Mouse (Mus musculus): ENCODE results near the gene Muc4. TPM values are rescaled to one million over a fixed set of nuclear protein-coding genes. Genes with fewer than 3 reads are reported as not detected.

Gene Muc4
- polyA plus RNA-seq, 1 experiment from 2014 or later, result 8.8 TPM

DNA sequence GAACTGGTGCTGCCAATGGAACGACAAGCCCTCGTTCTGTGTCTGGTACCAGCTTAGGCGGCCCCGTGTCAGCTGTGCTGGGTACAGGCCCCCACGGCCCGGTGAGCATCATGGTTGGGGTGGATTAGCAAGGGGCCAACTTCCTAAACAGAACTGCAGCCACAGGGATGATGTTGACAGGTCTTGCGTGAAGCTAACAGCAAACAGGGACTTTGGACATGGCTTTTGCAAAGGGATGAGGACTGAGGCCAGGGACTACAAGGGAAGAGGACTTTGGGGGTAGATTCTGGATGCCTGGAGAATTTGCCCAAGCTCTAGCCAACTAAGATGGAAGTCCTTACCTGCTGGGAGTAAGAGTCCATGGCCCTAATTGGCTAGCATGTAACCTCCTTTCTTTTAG lies 31.2 kb downstream of the Muc4 start:
- no peak for ATAC-seq (ENCODE audit: insufficient number of reproducible peaks, insufficient read depth, low FRiP score, low read depth)
- no peak overlapping the region for H3K27ac ChIP-seq (ENCODE audit: low read length)
- H3K36me3 ChIP-seq (ENCODE audit: control insufficient read depth, insufficient read depth, low read length), result no peaks in the 10 kb centered on the region
- no peak overlapping the region for H3K4me2 ChIP-seq (replicated peaks; ENCODE audit: low read depth, low read length)
- WGBS, result 94% methylated on average over 7 of the region's 7 CpGs
- H3K9me3 ChIP-seq (ENCODE audit: control insufficient read depth, low read depth, low read length), result no peaks in the 10 kb centered on the region
- no peak overlapping the region for H3K4me3 ChIP-seq (ENCODE audit: low read depth, low read length)
- no peaks in the 10 kb centered on the region for H3K4me1 ChIP-seq (ENCODE audit: control insufficient read depth, insufficient read depth, low read length)
- no peak overlapping the region for H3K9ac ChIP-seq (replicated peaks; ENCODE audit: low read depth, low read length)
- H3K27me3 ChIP-seq (ENCODE audit: control insufficient read depth, insufficient read depth, low read length), result no peaks in the 10 kb centered on the region

GRCm38 (mm10) chr16:32776676-32777075 lies 41.0 kb downstream of the Muc4 start:
- no peaks in the 10 kb centered on the region for H3K9me3 ChIP-seq (ENCODE audit: control insufficient read depth, low read depth, low read length)
- H3K27ac ChIP-seq (ENCODE audit: low read length), result no peak overlapping the region
- H3K4me1 ChIP-seq (ENCODE audit: control insufficient read depth, insufficient read depth, low read length), result no peaks in the 10 kb centered on the region
- H3K27me3 ChIP-seq (ENCODE audit: control insufficient read depth, insufficient read depth, low read length), result no peaks in the 10 kb centered on the region
- no peaks in the 10 kb centered on the region for H3K36me3 ChIP-seq (ENCODE audit: control insufficient read depth, insufficient read depth, low read length)
- no peak overlapping the region for H3K4me2 ChIP-seq (replicated peaks; ENCODE audit: low read depth, low read length)
- 79% methylated on average over 10 of the region's 10 CpGs for WGBS
- H3K9ac ChIP-seq (replicated peaks; ENCODE audit: low read depth, low read length), result no peak overlapping the region
- ATAC-seq (ENCODE audit: insufficient number of reproducible peaks, insufficient read depth, low FRiP score, low read depth), result no peak
- H3K4me3 ChIP-seq (ENCODE audit: low read depth, low read length), result no peak overlapping the region

DNA sequence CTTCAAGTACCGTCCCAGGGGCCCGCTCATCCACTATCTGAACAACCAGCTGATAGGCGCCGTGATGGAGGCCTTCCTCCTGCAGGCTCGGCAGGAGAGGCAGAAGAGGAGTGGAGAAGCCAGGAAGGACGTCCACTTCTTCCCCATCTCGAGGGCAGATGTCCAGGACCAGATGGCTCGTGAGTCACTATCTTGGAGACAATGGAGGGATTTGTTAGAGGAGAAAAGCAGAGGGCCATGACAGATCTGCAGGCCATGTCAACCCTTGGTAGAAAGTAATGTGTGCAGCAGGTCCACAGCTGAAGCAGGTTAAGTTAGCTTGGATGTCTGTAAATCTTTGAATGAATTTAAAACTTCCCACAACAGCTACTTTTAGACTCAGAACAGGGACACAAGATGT lies 43.3 kb downstream of the Muc4 start:
- no peaks in the 10 kb centered on the region for H3K36me3 ChIP-seq (ENCODE audit: control insufficient read depth, insufficient read depth, low read length)
- no peak overlapping the region for H3K4me2 ChIP-seq (replicated peaks; ENCODE audit: low read depth, low read length)
- no peak overlapping the region for H3K9ac ChIP-seq (replicated peaks; ENCODE audit: low read depth, low read length)
- no peak overlapping the region for H3K4me3 ChIP-seq (ENCODE audit: low read depth, low read length)
- no peaks in the 10 kb centered on the region for H3K27me3 ChIP-seq (ENCODE audit: control insufficient read depth, insufficient read depth, low read length)
- H3K9me3 ChIP-seq (ENCODE audit: control insufficient read depth, low read depth, low read length), result no peaks in the 10 kb centered on the region
- H3K4me1 ChIP-seq (ENCODE audit: control insufficient read depth, insufficient read depth, low read length), result no peaks in the 10 kb centered on the region
- ATAC-seq (ENCODE audit: insufficient number of reproducible peaks, insufficient read depth, low FRiP score, low read depth), result no peak
- no peak overlapping the region for H3K27ac ChIP-seq (ENCODE audit: low read length)
- WGBS, result 54% methylated on average over 8 of the region's 8 CpGs

GRCm38 (mm10) chr16:32783324-32784062 lies 47.8 kb downstream of the Muc4 start:
- no peaks in the 10 kb centered on the region for H3K27me3 ChIP-seq (ENCODE audit: control insufficient read depth, insufficient read depth, low read length)
- no peak overlapping the region for H3K9ac ChIP-seq (replicated peaks; ENCODE audit: low read depth, low read length)
- no peak for ATAC-seq (ENCODE audit: insufficient number of reproducible peaks, insufficient read depth, low FRiP score, low read depth)
- no peak overlapping the region for H3K4me2 ChIP-seq (replicated peaks; ENCODE audit: low read depth, low read length)
- 39% methylated on average over 5 of the region's 5 CpGs for WGBS
- no peaks in the 10 kb centered on the region for H3K9me3 ChIP-seq (ENCODE audit: control insufficient read depth, low read depth, low read length)
- H3K4me1 ChIP-seq (ENCODE audit: control insufficient read depth, insufficient read depth, low read length), result no peaks in the 10 kb centered on the region
- H3K36me3 ChIP-seq (ENCODE audit: control insufficient read depth, insufficient read depth, low read length), result no peaks in the 10 kb centered on the region
- H3K27ac ChIP-seq (ENCODE audit: low read length), result no peak overlapping the region
- H3K4me3 ChIP-seq (ENCODE audit: low read depth, low read length), result no peak overlapping the region

- Histone ChIP-seq H3K9me3 (ENCODE audit: control insufficient read depth, low read depth, low read length) (no peaks in the 10 kb centered on the region), H3K9ac (replicated peaks; ENCODE audit: low read depth, low read length) (no peak overlapping the region), H3K36me3 (ENCODE audit: control insufficient read depth, insufficient read depth, low read length) (no peaks in the 10 kb centered on the region), H3K27me3 (ENCODE audit: control insufficient read depth, insufficient read depth, low read length) (no peaks in the 10 kb centered on the region), H3K4me2 (replicated peaks; ENCODE audit: low read depth, low read length) (no peak overlapping the region), H3K4me1 (ENCODE audit: control insufficient read depth, insufficient read depth, low read length) (no peaks in the 10 kb centered on the region), H3K27ac (ENCODE audit: low read length) (no peak overlapping the region), H3K4me3 (ENCODE audit: low read depth, low read length) (no peak overlapping the region)
- WGBS, result 75% methylated on average over 13 of the region's 13 CpGs
- no peak for ATAC-seq (ENCODE audit: insufficient number of reproducible peaks, insufficient read depth, low FRiP score, low read depth)
Observed at GRCm38 (mm10) chr16:32784840-32785239, 49.2 kb downstream of the Muc4 start.

DNA sequence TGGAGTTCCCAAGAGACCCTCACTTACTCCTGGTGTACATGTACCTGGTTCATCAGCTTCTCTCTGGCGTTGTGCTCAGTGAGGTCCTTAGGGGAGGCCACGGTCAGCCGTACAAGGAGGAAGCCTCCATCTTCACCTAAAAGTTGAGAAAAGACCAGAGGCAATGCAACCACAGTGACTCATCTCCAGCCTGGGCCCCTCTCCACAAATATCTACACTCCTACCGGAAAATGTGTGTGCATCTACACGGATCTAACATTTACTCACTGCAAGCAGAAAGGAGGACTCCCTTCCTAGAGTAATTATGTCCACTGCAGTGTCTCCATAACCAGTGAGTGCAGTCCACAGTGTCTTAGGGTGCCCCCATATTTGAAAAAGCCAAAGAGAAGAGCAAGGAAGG lies 54.4 kb downstream of the Muc4 start:
- 90% methylated on average over 5 of the region's 5 CpGs for WGBS
- Histone ChIP-seq H3K4me1 (ENCODE audit: control insufficient read depth, insufficient read depth, low read length) (no peaks in the 10 kb centered on the region), H3K36me3 (ENCODE audit: control insufficient read depth, insufficient read depth, low read length) (no peaks in the 10 kb centered on the region), H3K4me2 (replicated peaks; ENCODE audit: low read depth, low read length) (no peak overlapping the region), H3K9ac (replicated peaks; ENCODE audit: low read depth, low read length) (no peak overlapping the region), H3K9me3 (ENCODE audit: control insufficient read depth, low read depth, low read length) (no peaks in the 10 kb centered on the region), H3K4me3 (ENCODE audit: low read depth, low read length) (no peak overlapping the region), H3K27ac (ENCODE audit: low read length) (no peak overlapping the region), H3K27me3 (ENCODE audit: control insufficient read depth, insufficient read depth, low read length) (no peaks in the 10 kb centered on the region)
- no peak for ATAC-seq (ENCODE audit: insufficient number of reproducible peaks, insufficient read depth, low FRiP score, low read depth)

- Histone ChIP-seq H3K36me3 (ENCODE audit: control insufficient read depth, insufficient read depth, low read length) (no peaks in the 10 kb centered on the region), H3K9ac (replicated peaks; ENCODE audit: low read depth, low read length) (no peak overlapping the region), H3K27me3 (ENCODE audit: control insufficient read depth, insufficient read depth, low read length) (no peaks in the 10 kb centered on the region), H3K4me1 (ENCODE audit: control insufficient read depth, insufficient read depth, low read length) (no peaks in the 10 kb centered on the region), H3K9me3 (ENCODE audit: control insufficient read depth, low read depth, low read length) (no peaks in the 10 kb centered on the region), H3K4me3 (ENCODE audit: low read depth, low read length) (no peak overlapping the region), H3K4me2 (replicated peaks; ENCODE audit: low read depth, low read length) (no peak overlapping the region), H3K27ac (ENCODE audit: low read length) (no peak overlapping the region)
- 78% methylated on average over 1 of the region's 1 CpGs for WGBS
- ATAC-seq (ENCODE audit: insufficient number of reproducible peaks, insufficient read depth, low FRiP score, low read depth), result no peak
Observed at GRCm38 (mm10) chr16:32795177-32795576, 59.5 kb downstream of the Muc4 start.

DNA sequence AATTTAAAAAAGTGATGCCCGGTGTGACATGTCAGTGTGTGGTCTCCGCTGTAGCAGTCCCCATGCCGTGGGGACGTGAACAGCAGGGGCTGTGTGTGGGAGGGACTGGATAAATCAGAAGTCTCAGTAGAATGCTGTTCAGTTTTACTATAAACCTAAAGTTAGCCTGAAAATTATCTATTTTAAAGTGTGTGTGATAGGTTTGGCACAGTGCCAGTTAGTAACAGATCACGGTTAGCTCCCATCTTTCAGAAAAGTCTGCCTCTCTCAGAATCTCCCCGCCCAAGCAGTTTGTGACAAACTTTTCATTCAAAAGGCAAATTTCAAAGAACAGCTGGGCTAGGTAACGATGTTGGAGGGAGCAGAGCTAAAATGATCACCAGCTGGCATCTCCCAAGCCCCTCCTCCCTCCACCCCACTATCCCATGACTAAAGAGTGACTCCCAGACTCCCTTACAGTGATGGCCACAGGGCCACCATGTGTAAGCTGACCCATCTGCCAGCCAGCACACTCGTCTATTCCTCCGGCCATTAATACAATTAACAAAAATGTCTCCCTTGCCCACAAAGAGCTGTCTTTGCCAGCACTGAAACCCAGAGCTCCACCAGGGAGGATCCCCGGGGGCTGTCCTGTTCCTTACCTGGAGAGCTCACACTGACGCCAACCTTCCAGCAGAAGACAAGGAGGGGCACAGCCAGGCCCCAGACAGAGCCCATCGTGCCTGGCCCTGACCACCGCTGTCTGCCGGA lies 61.2 kb downstream of the Muc4 start:
- Histone ChIP-seq H3K4me2 (replicated peaks; ENCODE audit: low read depth, low read length) (no peak overlapping the region), H3K9ac (replicated peaks; ENCODE audit: low read depth, low read length) (no peak overlapping the region), H3K4me3 (ENCODE audit: low read depth, low read length) (no peak overlapping the region), H3K36me3 (ENCODE audit: control insufficient read depth, insufficient read depth, low read length) (no peaks in the 10 kb centered on the region), H3K27ac (ENCODE audit: low read length) (no peak overlapping the region), H3K9me3 (ENCODE audit: control insufficient read depth, low read depth, low read length) (no peaks in the 10 kb centered on the region), H3K4me1 (ENCODE audit: control insufficient read depth, insufficient read depth, low read length) (no peaks in the 10 kb centered on the region), H3K27me3 (ENCODE audit: control insufficient read depth, insufficient read depth, low read length) (no peaks in the 10 kb centered on the region)
- WGBS, result 58% methylated on average over 14 of the region's 14 CpGs
- ATAC-seq (ENCODE audit: insufficient number of reproducible peaks, insufficient read depth, low FRiP score, low read depth), result no peak

- Histone ChIP-seq H3K9me3 (ENCODE audit: control insufficient read depth, low read depth, low read length) (no peaks in the 10 kb centered on the region), H3K36me3 (ENCODE audit: control insufficient read depth, insufficient read depth, low read length) (no peaks in the 10 kb centered on the region), H3K4me3 (ENCODE audit: low read depth, low read length) (no peak within 1 kb of the TSS), H3K4me2 (replicated peaks; ENCODE audit: low read depth, low read length) (no peak within 1 kb of the TSS), H3K27ac (ENCODE audit: low read length) (no peak within 1 kb of the TSS), H3K9ac (replicated peaks; ENCODE audit: low read depth, low read length) (no peak within 1 kb of the TSS), H3K27me3 (ENCODE audit: control insufficient read depth, insufficient read depth, low read length) (no peaks in the 10 kb centered on the region), H3K4me1 (ENCODE audit: control insufficient read depth, insufficient read depth, low read length) (no peaks in the 10 kb centered on the region)
- ATAC-seq (ENCODE audit: insufficient number of reproducible peaks, insufficient read depth, low FRiP score, low read depth), result no peak
- 57% methylated on average over 3 of the region's 3 CpGs for WGBS
Observed at GRCm38 (mm10) chr16:32797426-32797689, 61.7 kb downstream of the Muc4 start, which contains the start of gene Muc20. Muc20 (minus strand) TSS chr16:32797435.

Data from stomach, embryonic 14.5 days (tissue).